Mouse (Mus musculus) intestine, embryonic 14.5 days (tissue): ENCODE data around the gene Slc1a2. TPM values are rescaled to one million over a fixed set of nuclear protein-coding genes. Genes with fewer than 3 reads are reported as not detected.

Source experiments
- ATAC-seq: fragments of 200-750 bp; cut with Nextera tagmentation; replicated peaks from 2 replicates; pipeline ENCODE4 v1.8.0; 2017; ENCODE audit warnings: low read depth, moderate number of reproducible peaks, moderate TSS enrichment, moderate library complexity; ENCODE audit not compliant: low FRiP score, low TSS enrichment
- DNase-seq: peaks from one replicate; pipeline ENCODE4 v3.0.0-alpha.2; 2018; ENCODE audit warnings: low spot score
- H3K27ac ChIP-seq: fragments of 300-500 bp; sonication (generic); 2 replicates; pipeline ENCODE4 v1.5.1; 2014; ENCODE audit warnings: low read depth, mild to moderate bottlenecking, control low read depth
- H3K27me3 ChIP-seq: fragments of 300-500 bp; sonication (generic); replicated peaks from 2 replicates; pipeline ENCODE4 v1.6.1; 2014; ENCODE audit warnings: low read length, control low read depth; ENCODE audit not compliant: control insufficient read depth, insufficient read depth
- H3K36me3 ChIP-seq: fragments of 300-500 bp; sonication (generic); 2 replicates; pipeline ENCODE4 v1.6.1; 2014; ENCODE audit warnings: low read length, control low read depth; ENCODE audit not compliant: control insufficient read depth, insufficient read depth
- H3K4me1 ChIP-seq: fragments of 300-500 bp; sonication (generic); replicated peaks from 2 replicates; pipeline ENCODE4 v1.6.1; 2014; ENCODE audit warnings: low read length, control low read depth, mixed read lengths; ENCODE audit not compliant: control insufficient read depth, insufficient read depth
- H3K4me2 ChIP-seq: fragments of 300-500 bp; sonication (generic); 2 replicates; pipeline ENCODE4 v1.6.1; 2014; ENCODE audit warnings: low read length
- H3K4me3 ChIP-seq: fragments of 300-500 bp; sonication (generic); 2 replicates; pipeline ENCODE4 v1.5.1; 2014; ENCODE audit warnings: low read depth, low read length, control low read depth, mixed read lengths
- H3K9ac ChIP-seq: fragments of 300-500 bp; sonication (generic); 2 replicates; pipeline ENCODE4 v1.6.1; 2014; ENCODE audit warnings: mild to moderate bottlenecking, low read length
- H3K9me3 ChIP-seq: fragments of 300-500 bp; sonication (generic); 2 replicates; pipeline ENCODE4 v1.6.1; 2016; ENCODE audit warnings: low read length, control low read depth; ENCODE audit not compliant: control insufficient read depth
- WGBS: fragments of 180-500 bp; shearing (Covaris S2); extraction: QIAGEN DNeasy Blood & Tissue Kit; methylation state at CpG from one replicate; pipeline ENCODE4 v1.1.7; 2014; 5-methylcytosine and 5-hydroxymethylcytosine counted together
- polyA plus RNA-seq: library from polyadenylated mRNA; unstranded; fragments of >200 nt; fragmentation: Nextera tagmentation; extraction: Ambion mirVana; gene quantifications from 2 replicates; pipeline ENCODE4 v1.2.1, GENCODE M21; 2014

The Slc1a2 gene
- polyA plus RNA-seq, 1 experiment from 2014 or later, result 0.78 TPM

DNA sequence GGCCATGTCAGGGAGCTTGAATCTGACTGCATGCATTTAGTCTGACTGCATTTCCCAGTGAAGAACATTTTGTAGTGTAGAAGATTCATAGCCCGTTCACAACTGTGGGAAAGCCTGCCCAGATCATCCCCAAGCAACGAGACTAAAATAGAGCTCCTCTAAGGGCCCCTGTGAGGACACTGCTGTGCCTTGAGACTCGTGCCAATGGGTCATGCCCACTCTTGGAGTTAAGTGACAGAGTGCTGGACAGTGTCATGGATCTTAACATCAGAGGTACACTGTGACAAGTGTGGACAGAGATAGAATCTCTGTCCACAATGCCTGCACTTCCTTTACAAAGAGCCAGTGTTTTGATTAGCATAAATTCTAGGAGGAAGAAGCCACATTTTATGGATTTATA, 109.8 kb downstream of the Slc1a2 start:
- no peak overlapping the region for H3K4me3 ChIP-seq
- no peaks in the 10 kb centered on the region for H3K9me3 ChIP-seq
- H3K4me2 ChIP-seq, result no peak overlapping the region
- H3K4me1 ChIP-seq, result no peaks in the 10 kb centered on the region
- WGBS, result 65% methylated on average over 3 of the region's 3 CpGs
- H3K36me3 ChIP-seq, result no peaks in the 10 kb centered on the region
- DNase-seq, result no peak
- no peak overlapping the region for H3K27ac ChIP-seq
- ATAC-seq, result no peak
- H3K9ac ChIP-seq, result no peak overlapping the region
- no peaks in the 10 kb centered on the region for H3K27me3 ChIP-seq

- Histone ChIP-seq H3K36me3 (no peaks in the 10 kb centered on the region), H3K27me3 (no peaks in the 10 kb centered on the region), H3K4me1 (no peaks in the 10 kb centered on the region), H3K27ac (no peak overlapping the region), H3K4me3 (no peak overlapping the region), H3K9me3 (no peaks in the 10 kb centered on the region), H3K4me2 (no peak overlapping the region), H3K9ac (no peak overlapping the region)
- ATAC-seq, result no peak
- 83% methylated on average over 1 of the region's 1 CpGs for WGBS
- DNase-seq, result no peak
These were observed 112.8 kb downstream of the Slc1a2 start for GRCm38 (mm10) chr2:102771304-102771703.

GRCm38 (mm10) chr2:102772276-102772675, 113.8 kb downstream of the Slc1a2 start:
- Histone ChIP-seq H3K27ac (no peak overlapping the region), H3K27me3 (no peaks in the 10 kb centered on the region), H3K9me3 (no peaks in the 10 kb centered on the region), H3K4me1 (no peaks in the 10 kb centered on the region), H3K4me3 (no peak overlapping the region), H3K9ac (no peak overlapping the region), H3K36me3 (no peaks in the 10 kb centered on the region), H3K4me2 (no peak overlapping the region)
- DNase-seq (no peak), ATAC-seq (no peak)
- WGBS, result 89% methylated on average over 5 of the region's 5 CpGs

DNA sequence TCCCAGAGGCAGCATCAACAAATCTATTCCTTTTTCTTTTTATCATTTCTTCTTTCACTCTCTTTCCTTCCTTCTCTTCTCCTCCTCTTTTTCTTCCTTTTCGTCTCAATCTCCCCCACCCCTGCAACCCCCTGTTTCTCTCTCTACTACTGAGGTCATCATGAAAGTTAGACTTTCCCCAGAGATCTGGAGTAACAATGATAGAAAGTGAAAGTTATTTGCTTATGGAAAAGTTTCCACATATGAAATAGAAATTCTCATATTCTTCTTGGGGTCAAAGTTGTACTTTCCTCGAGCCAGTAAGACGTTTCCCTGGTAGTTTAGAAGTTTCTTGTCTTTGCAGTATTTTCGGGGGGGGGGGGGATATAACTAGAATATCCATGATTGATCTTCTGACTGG, 116.2 kb downstream of the Slc1a2 start:
- Histone ChIP-seq H3K9me3 (no peaks in the 10 kb centered on the region), H3K27ac (no peak overlapping the region), H3K4me1 (no peaks in the 10 kb centered on the region), H3K27me3 (no peaks in the 10 kb centered on the region), H3K4me2 (no peak overlapping the region), H3K9ac (no peak overlapping the region), H3K4me3 (no peak overlapping the region), H3K36me3 (no peaks in the 10 kb centered on the region)
- WGBS, result 78% methylated on average over 4 of the region's 4 CpGs
- DNase-seq, result no peak
- ATAC-seq, result no peak

DNA sequence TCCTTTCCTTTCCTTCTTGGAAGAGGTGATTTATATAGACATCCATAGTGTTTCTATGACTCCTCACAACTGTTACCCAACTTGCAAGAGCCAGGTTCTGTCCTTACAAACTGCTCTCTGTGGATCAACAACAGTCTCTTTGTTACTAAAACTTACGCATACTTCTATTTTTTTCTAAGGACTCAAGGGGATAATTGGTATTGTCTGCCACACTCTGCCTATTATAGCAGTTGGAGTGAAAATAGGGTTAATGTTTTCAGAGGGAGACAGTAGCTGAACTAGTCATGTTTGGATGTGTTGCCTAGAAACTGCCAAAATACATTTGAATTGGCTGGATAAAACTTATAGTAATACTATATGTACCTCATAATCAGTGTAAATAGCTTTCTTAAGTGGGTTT, 117.1 kb downstream of the Slc1a2 start:
- no peaks in the 10 kb centered on the region for H3K36me3 ChIP-seq
- no peak overlapping the region for H3K4me2 ChIP-seq
- WGBS, result 74% methylated on average over 1 of the region's 1 CpGs
- no peak overlapping the region for H3K27ac ChIP-seq
- DNase-seq (no peak), ATAC-seq (no peak)
- no peaks in the 10 kb centered on the region for H3K9me3 ChIP-seq
- H3K9ac ChIP-seq, result no peak overlapping the region
- no peaks in the 10 kb centered on the region for H3K27me3 ChIP-seq
- no peaks in the 10 kb centered on the region for H3K4me1 ChIP-seq
- H3K4me3 ChIP-seq, result no peak overlapping the region

DNA sequence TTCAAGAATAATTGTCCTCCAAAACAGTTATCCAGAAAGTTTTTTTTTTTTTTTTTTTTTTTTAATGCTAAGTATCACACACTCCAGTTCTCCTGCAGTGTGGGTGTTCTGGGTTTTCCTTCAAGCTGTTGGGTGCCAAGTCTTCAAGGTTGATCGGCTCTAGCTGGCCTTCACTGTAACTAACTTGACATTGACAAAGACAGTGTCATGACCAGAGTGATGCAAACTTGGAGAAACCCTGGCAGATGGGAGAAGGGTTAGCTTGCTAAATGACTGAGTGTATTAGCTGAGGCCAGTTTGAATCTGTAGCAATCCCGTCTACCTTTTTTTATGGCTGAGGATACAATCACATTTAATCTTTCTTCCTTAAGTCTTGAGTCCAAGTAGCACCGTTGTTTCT, 119.7 kb downstream of the Slc1a2 start:
- ATAC-seq (no peak), DNase-seq (no peak)
- Histone ChIP-seq H3K4me3 (no peak overlapping the region), H3K36me3 (no peaks in the 10 kb centered on the region), H3K9ac (no peak overlapping the region), H3K27me3 (no peaks in the 10 kb centered on the region), H3K27ac (no peak overlapping the region), H3K9me3 (no peaks in the 10 kb centered on the region), H3K4me2 (no peak overlapping the region), H3K4me1 (no peaks in the 10 kb centered on the region)
- WGBS, result 92% methylated on average over 3 of the region's 3 CpGs

- Histone ChIP-seq H3K4me1 (no peaks in the 10 kb centered on the region), H3K27me3 (no peaks in the 10 kb centered on the region), H3K4me3 (no peak overlapping the region), H3K4me2 (no peak overlapping the region), H3K9ac (no peak overlapping the region), H3K27ac (no peak overlapping the region), H3K36me3 (no peaks in the 10 kb centered on the region), H3K9me3 (no peaks in the 10 kb centered on the region)
- DNase-seq, result no peak
- 78% methylated on average over 7 of the region's 7 CpGs for WGBS
- ATAC-seq, result no peak
These were observed 124.3 kb downstream of the Slc1a2 start for GRCm38 (mm10) chr2:102782751-102783150.

DNA sequence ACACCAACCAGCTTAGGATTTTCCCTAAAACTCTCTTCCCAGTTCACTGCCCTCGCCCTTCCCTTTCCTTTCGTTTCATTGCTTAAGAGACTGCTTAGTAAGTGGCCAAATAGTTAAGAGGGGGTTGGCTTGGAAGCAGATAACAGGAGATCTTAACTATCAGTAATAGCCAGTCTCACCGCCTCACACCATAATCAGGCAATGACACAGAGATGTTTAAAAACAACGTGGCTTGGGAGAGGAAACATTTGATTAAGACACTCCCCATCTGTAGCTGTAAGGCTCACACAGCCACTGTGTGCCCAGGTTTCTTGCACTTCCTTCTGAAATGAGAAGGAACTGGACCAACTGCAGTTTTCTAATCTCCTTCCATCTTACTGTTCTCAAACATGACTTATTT, 127.2 kb downstream of the Slc1a2 start:
- ATAC-seq (no peak), DNase-seq (no peak)
- no peaks in the 10 kb centered on the region for H3K9me3 ChIP-seq
- H3K4me3 ChIP-seq, result no peak overlapping the region
- no peak overlapping the region for H3K9ac ChIP-seq
- H3K36me3 ChIP-seq, result no peaks in the 10 kb centered on the region
- H3K4me2 ChIP-seq, result no peak overlapping the region
- WGBS, result 58% methylated on average over 4 of the region's 4 CpGs
- H3K27ac ChIP-seq, result no peak overlapping the region
- no peaks in the 10 kb centered on the region for H3K4me1 ChIP-seq
- H3K27me3 ChIP-seq, result no peaks in the 10 kb centered on the region

- Histone ChIP-seq H3K27ac (no peak overlapping the region), H3K36me3 (no peaks in the 10 kb centered on the region), H3K9ac (no peak overlapping the region), H3K4me3 (no peak overlapping the region), H3K27me3 (no peaks in the 10 kb centered on the region), H3K4me2 (no peak overlapping the region), H3K4me1 (no peaks in the 10 kb centered on the region), H3K9me3 (no peaks in the 10 kb centered on the region)
- DNase-seq (no peak), ATAC-seq (no peak)
- 76% methylated on average over 2 of the region's 2 CpGs for WGBS
These were observed 133.2 kb downstream of the Slc1a2 start for GRCm38 (mm10) chr2:102791641-102792040.
